Mouse (Mus musculus) heart, adult 2 months (tissue): ENCODE results near the gene Cnmd.

Experiments used
- CTCF ChIP-seq: fragments of 200-600 bp; IDR thresholded peaks from 2 replicates; pipeline ENCODE4 v1.8.1; 2022; ENCODE audit warnings: antibody characterized with exemption, mild to moderate bottlenecking, moderate library complexity
- EP300 ChIP-seq: fragments of 200-500 bp; IDR thresholded peaks from 2 replicates; pipeline ENCODE4 v1.6.1; 2011; ENCODE audit warnings: low read depth, low read length, control low read depth; ENCODE audit not compliant: insufficient read depth
- POLR2A ChIP-seq: fragments of 200-500 bp; IDR thresholded peaks from 2 replicates; pipeline ENCODE4 v1.6.1; 2011; ENCODE audit warnings: mild to moderate bottlenecking, low read depth, low read length, control low read depth; ENCODE audit not compliant: insufficient read depth

DNA sequence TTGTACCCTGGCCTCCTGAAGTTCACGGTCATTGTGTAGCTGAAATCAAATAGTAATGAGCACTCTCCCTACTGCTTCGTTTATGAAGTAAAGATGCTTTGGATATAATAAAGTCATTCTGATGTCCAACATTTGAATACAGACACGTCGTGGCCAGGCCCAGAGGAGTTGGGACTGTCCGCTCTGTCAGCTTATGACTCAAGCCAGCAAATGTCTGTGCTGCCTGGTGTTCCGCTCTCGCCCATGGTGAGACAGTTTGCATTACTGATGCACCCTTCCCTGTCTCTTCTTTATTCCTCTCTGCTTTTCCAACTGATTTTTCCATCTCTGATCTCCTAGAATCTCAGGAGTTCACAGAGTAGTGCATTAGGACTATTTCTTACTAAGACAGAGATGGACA, 42.2 kb downstream of the Cnmd start:
- TF ChIP-seq CTCF, result no peak
- TF ChIP-seq POLR2A, result no peak
- TF ChIP-seq EP300, result no peak
